Mouse (Mus musculus) lung, postnatal 4 days (tissue): ENCODE measurements at regions not wholly inside any gene's neighbourhood (a gene's known extent, or its start where the extent isn't known, plus 50 kb on each side); places are given as distances from the start of the nearest gene placed in this dataset.

Experiments
- DNase-seq, 2 experiments: peaks; one replicate each; pipeline ENCODE4 v3.0.0; 2021

GRCm38 (mm10) chr10:92074698-92075394 is 647.4 kb downstream of the Nedd1 start:
- no peak for DNase-seq

- no peak for DNase-seq
These were observed 648.3 kb downstream of the Nedd1 start for GRCm38 (mm10) chr10:92073873-92074390.

DNA sequence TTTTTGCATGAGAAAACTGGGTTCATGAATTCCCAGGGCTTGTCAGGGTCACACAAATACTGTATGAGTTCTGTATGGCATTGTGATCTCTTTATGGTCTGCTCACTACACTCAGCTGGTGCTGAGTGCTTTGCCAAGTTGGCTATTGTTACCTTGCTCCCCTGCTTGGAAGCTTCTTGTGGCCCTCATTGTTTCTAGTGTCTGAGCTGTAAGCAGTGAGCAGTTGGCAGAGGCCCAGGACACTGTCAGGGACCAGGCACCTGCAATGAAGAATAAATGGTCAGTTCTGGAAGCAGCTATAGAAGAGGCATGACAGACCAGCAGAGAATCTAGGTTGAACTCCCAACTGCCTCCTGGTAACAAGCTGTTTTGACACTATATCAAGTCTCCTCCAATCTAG is 677.4 kb downstream of the Nedd1 start:
- no peak for DNase-seq

DNA sequence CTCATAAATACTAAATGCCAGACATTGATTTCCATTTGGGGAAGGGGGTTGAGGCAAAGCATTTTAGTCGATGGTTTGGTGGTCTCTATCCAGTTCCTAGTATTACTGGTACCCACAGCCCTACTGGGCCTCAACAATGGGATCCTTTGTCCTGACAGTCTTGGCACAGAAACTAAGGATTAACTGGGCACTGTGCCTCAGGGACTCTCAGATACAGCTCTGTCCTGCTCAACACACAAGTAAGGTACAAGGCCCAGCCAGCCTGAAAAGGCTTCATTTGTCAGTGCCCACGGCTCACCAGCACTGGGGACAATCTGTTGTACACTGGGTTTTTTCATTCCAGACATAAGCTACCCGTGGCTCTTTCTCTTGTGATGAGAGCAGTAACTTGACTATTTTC is 686.0 kb downstream of the Nedd1 start:
- no peak for DNase-seq

- DNase-seq: no peak
These were observed 692.0 kb downstream of the Nedd1 start for GRCm38 (mm10) chr10:92030221-92030620.

GRCm38 (mm10) chr10:92024203-92024602 is 698.0 kb downstream of the Nedd1 start:
- DNase-seq: no peak

- no peak for DNase-seq
These were observed 701.2 kb downstream of the Nedd1 start for GRCm38 (mm10) chr10:92021036-92021435.

DNA sequence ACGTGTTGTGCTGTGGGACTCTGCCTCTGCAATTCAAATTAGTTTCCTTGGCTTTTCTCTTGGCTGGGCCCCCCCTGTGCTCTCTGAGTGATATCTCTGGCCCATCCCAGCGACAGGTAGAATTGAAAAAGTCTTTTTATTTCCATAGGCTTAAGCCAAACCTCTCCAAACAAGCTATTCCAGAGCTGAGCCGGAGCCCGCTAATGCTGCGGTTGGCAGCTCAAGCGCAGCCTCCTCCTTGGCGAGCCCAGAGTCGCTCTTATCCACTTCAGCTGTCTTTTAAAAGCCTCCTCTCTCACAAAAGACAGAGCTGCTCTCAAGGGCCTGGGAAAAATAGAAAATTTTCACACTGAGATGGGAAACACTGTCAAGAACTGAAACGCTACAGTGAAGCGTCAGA is 712.7 kb downstream of the Nedd1 start:
- no peak for DNase-seq

- DNase-seq: no peak
These were observed 714.3 kb downstream of the Nedd1 start for GRCm38 (mm10) chr10:92007891-92008290.

DNA sequence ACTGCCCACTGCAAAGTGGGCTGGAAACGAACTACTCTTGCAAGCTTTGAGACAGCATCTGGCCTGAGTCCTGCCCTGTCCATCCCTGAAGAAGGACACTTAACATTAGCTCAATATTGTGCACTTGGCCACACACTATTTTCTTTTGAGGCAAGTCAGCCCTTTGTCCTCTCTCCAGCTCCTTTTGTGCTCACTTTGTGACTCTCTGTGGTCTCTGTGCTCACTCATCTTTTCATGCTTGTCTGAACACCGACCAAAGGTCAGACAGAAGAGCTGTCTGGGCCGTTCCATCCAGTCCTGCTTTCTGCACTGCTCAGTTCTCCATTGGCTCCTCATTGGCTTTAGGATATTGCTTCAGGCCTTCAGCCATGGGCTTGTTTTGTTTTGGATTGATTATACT is 715.8 kb downstream of the Nedd1 start:
- no peak for DNase-seq

DNA sequence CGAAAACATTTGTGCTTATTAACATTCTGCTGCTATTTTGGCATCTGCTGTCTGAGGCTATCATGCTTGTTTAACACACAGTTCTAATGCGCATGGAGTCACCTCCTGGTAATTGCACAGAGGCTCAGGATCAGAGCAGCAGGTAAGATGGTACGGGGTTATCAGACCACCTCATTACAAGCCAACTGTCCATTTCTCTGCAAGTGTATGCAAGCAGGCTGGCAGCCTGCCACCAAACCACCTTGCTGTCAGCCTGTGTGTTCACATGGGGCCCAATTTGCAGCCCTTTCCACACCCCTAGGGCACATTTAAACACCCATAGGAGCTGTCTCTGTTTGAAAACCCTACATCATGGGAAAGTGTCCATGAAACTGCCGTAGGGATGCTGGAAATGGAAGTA is 731.2 kb downstream of the Nedd1 start:
- no peak for DNase-seq

- DNase-seq: peak; percentile 56 to 57
These were observed 733.9 kb downstream of the Nedd1 start for GRCm38 (mm10) chr10:91988364-91988763.

DNA sequence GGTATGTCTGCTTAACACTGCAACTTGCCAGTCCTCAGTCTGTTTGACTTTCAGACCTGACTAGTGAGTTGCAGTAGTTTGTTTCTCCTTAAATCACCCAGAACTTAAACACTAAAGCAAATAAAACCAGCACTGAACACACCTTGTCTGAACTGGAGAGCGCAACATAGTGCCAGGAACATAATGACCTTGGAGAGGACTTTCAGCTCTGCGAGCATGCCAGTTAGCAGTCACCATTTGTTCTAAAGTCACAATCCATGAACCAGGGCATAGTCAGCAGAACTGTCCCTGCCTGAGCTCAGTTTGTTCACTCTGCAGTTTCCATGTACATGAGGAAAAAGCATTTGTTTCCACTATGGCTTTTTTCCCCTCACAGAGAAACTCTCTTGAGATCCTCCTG is 742.4 kb downstream of the Nedd1 start:
- DNase-seq: peak; percentile 6 to 22

DNA sequence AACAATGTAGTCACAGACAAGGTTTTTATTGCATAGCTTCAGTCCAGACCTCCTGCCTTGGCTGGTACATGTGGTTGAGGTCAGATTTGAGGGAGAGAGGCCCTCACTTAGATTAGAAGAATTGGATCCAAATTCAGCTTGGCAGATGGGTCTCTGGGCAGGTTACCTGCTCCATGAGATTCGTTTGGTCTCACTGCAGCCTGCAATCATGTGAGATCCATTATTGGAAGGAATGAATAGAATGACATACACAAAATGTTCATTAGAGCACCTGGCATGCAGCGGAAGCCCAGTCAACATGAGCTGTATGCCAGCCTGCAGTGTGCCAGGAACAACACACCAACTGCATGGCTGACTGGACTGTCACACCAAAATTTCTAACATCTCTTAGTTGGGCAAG is 750.3 kb downstream of the Nedd1 start:
- no peak for DNase-seq

DNA sequence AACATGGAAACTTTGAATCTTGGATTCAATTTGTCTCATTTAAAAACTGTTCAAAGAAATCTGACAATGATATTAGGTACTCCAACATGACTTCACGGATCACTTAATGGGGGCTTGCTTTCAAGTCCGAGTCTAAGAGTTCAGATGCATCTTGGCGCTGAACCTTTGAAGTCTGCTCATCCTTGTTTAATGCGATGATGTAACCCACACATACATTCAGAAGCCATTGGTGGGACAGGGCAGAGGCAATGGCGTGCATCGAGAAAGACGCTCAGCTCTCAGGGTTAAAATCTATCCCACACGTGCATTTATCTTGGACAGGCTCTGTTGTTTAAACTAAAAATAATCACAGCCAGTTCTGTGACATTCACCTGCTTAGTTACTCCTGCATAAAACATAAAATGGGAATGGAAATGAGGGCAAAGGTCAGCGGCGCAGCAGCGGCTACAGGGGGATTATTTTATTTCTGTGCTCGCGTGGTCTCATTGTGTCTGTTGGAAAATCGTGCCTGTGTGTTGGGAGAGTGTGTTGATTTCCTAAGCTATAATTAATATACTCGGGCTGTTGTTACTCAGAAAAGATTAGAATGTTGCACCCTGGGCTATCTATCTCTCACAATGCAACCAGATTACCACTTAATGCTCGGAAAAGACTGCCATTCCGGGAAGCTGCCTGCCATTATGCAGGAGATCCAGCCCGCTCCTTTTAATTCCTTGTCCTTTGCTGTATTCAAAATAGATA is 754.5 kb downstream of the Nedd1 start:
- no peak for DNase-seq

- no peak for DNase-seq
These were observed 762.3 kb downstream of the Nedd1 start for GRCm38 (mm10) chr10:91959734-91960492.

GRCm38 (mm10) chr10:91953078-91953477 is 769.1 kb downstream of the Nedd1 start:
- DNase-seq: no peak

GRCm38 (mm10) chr10:91923626-91924025 is 742.5 kb upstream of the Tmpo start:
- DNase-seq: no peak

- DNase-seq: no peak
These were observed 708.7 kb upstream of the Tmpo start for GRCm38 (mm10) chr10:91889864-91890263.

DNA sequence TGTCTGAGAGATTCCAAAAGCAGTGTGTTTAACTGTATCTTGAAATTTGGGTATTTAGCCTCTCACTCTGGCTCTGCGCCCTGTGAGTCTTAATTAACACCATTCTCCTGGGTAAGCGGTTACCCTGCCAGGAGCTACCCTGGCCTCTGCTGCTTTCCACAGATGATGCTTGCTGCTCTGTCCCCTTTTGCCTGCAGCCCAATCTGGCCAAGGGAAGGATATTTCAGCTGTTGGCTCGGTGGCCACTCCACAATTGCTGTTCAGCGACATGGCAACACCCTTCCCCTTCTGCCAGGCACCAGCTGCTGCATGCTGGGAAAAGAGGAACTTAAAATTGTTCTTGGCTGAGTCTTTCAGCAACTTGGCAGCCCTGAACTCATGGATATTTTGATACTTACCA is 707.4 kb upstream of the Tmpo start:
- DNase-seq: no peak

GRCm38 (mm10) chr10:91883155-91883554 is 702.0 kb upstream of the Tmpo start:
- peak in 1 of 2 experiments; percentile 7 for DNase-seq

GRCm38 (mm10) chr10:91882481-91882880 is 701.4 kb upstream of the Tmpo start:
- DNase-seq: no peak

GRCm38 (mm10) chr10:91881521-91882228 is 700.6 kb upstream of the Tmpo start:
- DNase-seq: no peak
